Mouse (Mus musculus) left cerebral cortex, postnatal 10 days (tissue): ENCODE measurements at regions not wholly inside any gene's neighbourhood (a gene's known extent, or its start where the extent isn't known, plus 50 kb on each side); places are given as distances from the start of the nearest gene placed in this dataset.
A peak's percentile ranks its signal among the peaks of the same experiment; 100 is the strongest.

Source experiments
- DNase-seq, 2 experiments: peaks; one replicate each; pipeline ENCODE4 v3.0.0; 2021 to 2022; ENCODE audit warnings: low spot score in 2 of 2, mixed read lengths in 1 of 2; ENCODE audit errors: extremely low spot score in 1 of 2
- intact Hi-C: fragments of 180-260 bp; cut with DNase I; formaldehyde crosslinking; loops from one replicate; pipeline ENCODE4 v1.15.1; 2025

GRCm38 (mm10) chr2:9574196-9574595 lies 306.9 kb upstream of the 4930412O13Rik start:
- DNase-seq, result peak in 1 of 2 experiments; percentile 6
- intact Hi-C loops, result no loop called here

GRCm38 (mm10) chr2:9574651-9575050 lies 306.4 kb upstream of the 4930412O13Rik start:
- DNase-seq, result no peak
- intact Hi-C loops, result no loop called here

GRCm38 (mm10) chr2:9577868-9578267 lies 303.2 kb upstream of the 4930412O13Rik start:
- DNase-seq, result no peak
- intact Hi-C loops, result no loop called here

GRCm38 (mm10) chr2:9587389-9587788 lies 293.7 kb upstream of the 4930412O13Rik start:
- no peak for DNase-seq
- intact Hi-C loops, result no loop called here

GRCm38 (mm10) chr2:9589200-9589599 lies 291.9 kb upstream of the 4930412O13Rik start:
- DNase-seq, result no peak
- intact Hi-C loops, result no loop called here

- DNase-seq, result no peak
Measured at GRCm38 (mm10) chr2:9592531-9592930, 288.5 kb upstream of the 4930412O13Rik start.

GRCm38 (mm10) chr2:9593931-9594330 lies 287.1 kb upstream of the 4930412O13Rik start:
- intact Hi-C loops, result no loop called here
- no peak for DNase-seq

More at GRCm38 (mm10) chr2:9592531-9592930, 288.5 kb upstream of the 4930412O13Rik start:
- intact Hi-C loops, result no loop called here

GRCm38 (mm10) chr2:9595236-9595850 lies 285.7 kb upstream of the 4930412O13Rik start:
- DNase-seq, result no peak
- intact Hi-C loops, result no loop called here

GRCm38 (mm10) chr2:9596135-9596534 lies 284.9 kb upstream of the 4930412O13Rik start:
- DNase-seq, result no peak
- intact Hi-C loops, result no loop called here

GRCm38 (mm10) chr2:9604984-9605383 lies 276.1 kb upstream of the 4930412O13Rik start:
- DNase-seq, result no peak

GRCm38 (mm10) chr2:9607547-9607946 lies 273.5 kb upstream of the 4930412O13Rik start:
- intact Hi-C loops, result no loop called here
- no peak for DNase-seq

More at GRCm38 (mm10) chr2:9604984-9605383, 276.1 kb upstream of the 4930412O13Rik start:
- intact Hi-C loops, result no loop called here

GRCm38 (mm10) chr2:9614415-9614814 lies 266.6 kb upstream of the 4930412O13Rik start:
- intact Hi-C loops, result no loop called here
- no peak for DNase-seq

GRCm38 (mm10) chr2:9616292-9616691 lies 264.8 kb upstream of the 4930412O13Rik start:
- intact Hi-C loops, result no loop called here
- no peak for DNase-seq

GRCm38 (mm10) chr2:9620303-9621244 lies 260.5 kb upstream of the 4930412O13Rik start:
- DNase-seq, result peak; percentile 69 to 70
- intact Hi-C loops, result no loop called here

- intact Hi-C loops, result no loop called here
- no peak for DNase-seq
Measured at GRCm38 (mm10) chr2:9623702-9624101, 257.4 kb upstream of the 4930412O13Rik start.

- intact Hi-C loops, result no loop called here
- DNase-seq, result no peak
Measured at GRCm38 (mm10) chr2:9628026-9628425, 253.0 kb upstream of the 4930412O13Rik start.

GRCm38 (mm10) chr2:9632719-9633446 lies 248.2 kb upstream of the 4930412O13Rik start:
- intact Hi-C loops, result no loop called here

GRCm38 (mm10) chr2:9639262-9639661 lies 241.8 kb upstream of the 4930412O13Rik start:
- DNase-seq, result no peak
- intact Hi-C loops, result no loop called here

More at GRCm38 (mm10) chr2:9632719-9633446, 248.2 kb upstream of the 4930412O13Rik start:
- DNase-seq, result peak in 1 of 2 experiments; percentile 23

- DNase-seq, result no peak
- intact Hi-C loops, result no loop called here
Measured at GRCm38 (mm10) chr2:9641629-9642028, 239.4 kb upstream of the 4930412O13Rik start.
